Mouse (Mus musculus): ENCODE measurements around the gene Usp49.
"Not testable (repeated sequence)": the region's sequence is repeated elsewhere in the genome, so short reads cannot be mapped to it uniquely, and the experiment has no call there.

Usp49 gene

DNA sequence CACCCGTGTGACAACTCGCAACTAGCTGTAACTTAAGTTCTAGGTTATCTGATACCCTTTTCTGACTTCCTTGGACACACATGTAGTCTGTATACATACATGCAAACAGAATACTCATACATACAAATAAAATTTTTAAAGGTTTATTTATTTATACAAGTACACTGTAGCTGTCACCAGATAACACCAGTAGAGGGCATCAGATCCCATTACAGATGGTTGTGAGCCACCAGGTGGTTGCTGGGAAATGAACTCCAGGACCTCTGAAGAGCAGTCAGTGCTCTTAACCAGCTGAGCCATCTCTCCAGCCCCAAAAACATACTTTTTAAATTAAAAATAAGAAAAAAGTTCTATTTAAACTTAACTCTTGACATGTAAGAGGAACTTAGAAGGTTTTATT is 12.5 kb downstream of the Usp49 start:
- in situ Hi-C loops (cut with MseI, MboI), result loop anchor here in 1 of 2 experiments (5.0 kb wide), 1 partner anchor 34 kb away; no protein-coding TSS in a partner anchor

DNA sequence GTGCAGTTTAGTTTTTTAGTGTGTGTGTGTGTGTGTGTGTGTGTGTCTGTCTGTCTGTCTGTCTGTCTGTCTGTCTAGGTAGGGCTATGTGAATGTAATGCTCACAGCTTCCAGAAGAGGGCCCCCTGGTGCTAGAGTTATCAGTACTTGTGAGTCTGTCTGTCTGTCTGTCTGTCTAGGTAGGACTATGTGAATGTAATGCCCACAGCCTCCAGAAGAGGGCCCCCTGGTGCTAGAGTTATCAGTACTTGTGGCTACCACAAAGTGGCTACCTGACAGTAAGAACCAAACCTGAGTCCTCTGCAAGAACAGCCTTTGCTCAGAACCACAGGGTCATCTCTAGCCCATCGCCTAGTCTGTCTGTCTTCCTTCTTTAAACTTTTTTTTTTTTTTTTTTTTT is 16.2 kb downstream of the Usp49 start:
- in situ Hi-C loops (cut with MseI, MboI), result no loop called here

DNA sequence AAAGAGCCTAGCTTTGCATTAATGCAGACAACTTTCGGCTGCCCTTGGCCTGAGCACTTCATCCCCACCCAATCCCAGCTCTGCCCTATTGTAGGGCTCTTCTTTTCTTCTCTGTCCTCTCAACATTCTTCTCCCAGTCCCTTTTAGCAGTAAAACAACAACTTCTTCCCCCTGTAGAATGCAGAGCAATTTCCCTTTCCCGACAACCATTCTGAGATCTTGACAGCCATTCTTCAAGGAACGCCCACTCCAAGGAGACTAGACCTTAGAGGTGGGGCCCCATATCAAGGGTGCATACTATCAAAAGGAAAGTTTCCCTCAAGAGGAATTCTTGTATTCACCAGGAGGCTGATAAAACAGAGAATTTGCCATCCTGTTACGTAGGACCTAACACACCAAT is 18.5 kb downstream of the Usp49 start:
- in situ Hi-C loops (cut with MseI, MboI), result no loop called here

DNA sequence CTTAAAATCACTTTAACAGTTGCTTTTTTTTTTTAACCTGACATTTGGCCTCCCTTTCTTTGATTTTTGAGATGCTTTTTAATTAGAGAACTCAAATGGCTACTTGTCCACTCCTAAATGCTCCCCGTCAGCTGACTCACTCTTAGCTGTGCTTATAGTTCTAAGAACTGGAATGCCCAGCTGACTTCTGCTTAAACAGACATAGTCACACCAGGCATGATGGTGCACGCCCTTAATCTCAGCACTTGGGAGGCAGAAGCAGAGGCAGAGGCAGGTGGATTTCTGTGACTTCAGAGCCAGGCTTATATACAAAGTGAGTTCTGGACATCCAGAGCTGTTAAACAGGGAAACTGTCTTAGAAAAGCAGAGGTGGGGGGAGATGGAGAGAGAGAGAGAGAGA is 21.5 kb downstream of the Usp49 start:
- in situ Hi-C loops (cut with MseI, MboI), result no loop called here

DNA sequence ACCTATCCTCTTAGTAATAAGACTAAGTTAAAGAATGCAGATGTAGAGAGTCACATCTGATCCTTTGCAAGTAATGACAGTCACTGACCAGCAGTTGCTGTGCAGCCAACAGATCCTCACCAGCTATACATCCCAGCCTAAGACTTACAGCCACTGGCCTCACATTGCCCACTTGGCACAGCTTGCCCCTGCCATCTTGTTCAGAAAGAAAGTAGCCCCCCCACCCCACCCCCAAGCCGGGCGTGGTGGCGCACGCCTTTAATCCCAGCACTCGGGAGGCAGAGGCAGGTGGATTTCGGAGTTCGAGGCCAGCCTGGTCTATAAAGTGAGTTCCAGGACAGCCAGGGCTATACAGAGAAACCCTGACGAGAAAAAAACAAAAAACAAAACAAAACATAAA is 23.9 kb downstream of the Usp49 start:
- in situ Hi-C loops (cut with MseI, MboI), result not testable (repeated sequence)

DNA sequence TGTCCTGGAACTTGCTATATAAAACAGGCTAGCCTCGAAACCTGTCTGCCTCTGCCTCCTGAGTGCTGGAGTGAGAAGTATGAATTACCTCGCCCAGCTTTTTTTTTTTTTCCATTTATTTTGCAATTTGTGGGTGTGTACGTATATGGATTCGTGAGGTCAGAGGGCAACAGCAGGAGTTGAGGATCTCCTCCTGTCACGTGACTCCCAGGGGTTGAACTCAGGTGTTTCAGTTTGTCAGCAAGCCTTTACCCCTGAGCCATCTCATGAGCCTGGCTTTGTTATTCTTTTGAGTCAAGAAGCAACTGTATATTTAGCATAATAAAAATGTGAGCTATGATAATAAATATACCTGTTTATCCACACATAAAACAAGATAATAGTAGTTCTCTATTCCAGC is 25.2 kb downstream of the Usp49 start:
- in situ Hi-C loops (cut with MseI, MboI), result no loop called here

DNA sequence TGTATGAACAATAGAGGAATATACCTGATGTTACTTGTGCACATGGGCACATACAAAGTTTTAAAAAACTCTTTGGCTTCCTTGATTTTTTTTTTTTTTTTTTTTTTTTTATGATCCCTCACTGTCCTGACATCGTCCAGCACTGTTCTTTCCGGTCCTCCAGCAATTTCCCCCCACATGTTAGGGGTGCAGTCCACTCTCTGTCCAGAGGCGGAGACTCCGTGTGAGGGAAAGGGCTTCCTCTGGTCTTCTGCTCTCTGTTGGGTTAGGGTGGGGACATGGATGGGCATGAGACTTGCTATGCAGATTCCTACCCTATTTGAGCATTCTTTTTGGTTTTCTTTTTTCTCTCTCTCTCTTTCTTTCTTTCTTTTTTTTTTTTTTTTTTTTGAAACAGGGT is 27.4 kb downstream of the Usp49 start:
- in situ Hi-C loops (cut with MseI, MboI), result no loop called here

DNA sequence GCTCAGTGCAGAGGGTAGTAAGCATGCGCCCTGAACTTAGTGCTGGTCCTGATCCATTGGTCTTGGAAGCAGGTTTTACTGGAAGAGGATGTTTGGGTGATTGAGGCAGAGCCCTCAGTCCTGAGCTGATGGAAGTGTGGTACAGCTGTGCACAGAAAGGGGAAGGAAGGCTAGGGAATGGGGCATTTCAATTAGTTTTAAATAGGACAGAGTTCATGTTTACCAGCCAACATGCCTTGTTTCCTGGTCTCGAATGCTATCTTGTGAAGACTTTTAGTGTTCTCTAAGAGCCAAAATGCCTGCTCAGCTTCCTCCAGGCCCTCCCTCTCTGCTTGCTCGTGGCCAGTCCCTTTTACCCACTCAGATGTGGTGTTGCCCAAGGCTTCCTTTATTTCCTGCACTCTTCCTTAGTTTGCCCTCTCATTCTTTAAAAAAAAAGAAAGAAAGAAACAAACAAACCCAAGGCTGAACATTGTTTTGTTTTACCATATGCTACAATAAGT is 28.3 kb downstream of the Usp49 start:
- in situ Hi-C loops (cut with MseI, MboI), result no loop called here

DNA sequence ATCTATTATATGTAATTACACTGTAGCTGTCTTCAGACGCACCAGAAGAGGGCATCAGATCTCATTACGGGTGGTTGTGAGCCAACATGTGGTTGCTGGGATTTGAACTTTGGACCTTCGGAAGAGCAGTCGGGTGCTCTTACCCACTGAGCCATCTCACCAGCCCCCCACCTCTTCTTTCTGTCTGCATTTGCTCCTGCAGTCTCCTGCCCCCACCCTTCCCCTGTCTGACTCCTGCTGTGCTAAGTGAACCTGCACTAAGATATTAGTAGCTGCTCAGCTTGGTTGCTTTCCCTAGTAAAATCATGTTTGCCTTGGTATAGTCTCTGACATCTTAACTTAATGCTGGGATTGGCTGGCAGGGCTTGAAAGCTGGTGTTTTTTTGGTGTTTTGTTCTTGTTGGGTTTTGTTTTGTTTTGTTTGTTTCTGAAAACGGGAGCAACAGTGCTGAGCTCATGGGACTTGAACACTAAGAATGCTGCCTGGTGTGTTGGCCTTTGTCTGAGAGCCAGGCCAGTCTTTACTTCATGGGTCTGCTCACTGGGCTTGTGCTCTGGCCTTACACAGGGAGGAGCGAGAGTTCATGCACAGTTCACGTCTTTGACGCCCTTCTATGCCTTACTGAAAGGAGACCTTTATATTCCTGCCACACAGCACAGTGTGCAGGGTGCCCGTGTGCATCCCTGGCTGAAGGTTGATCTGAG is 32.7 kb downstream of the Usp49 start:
- in situ Hi-C loops (cut with MseI, MboI), result no loop called here

DNA sequence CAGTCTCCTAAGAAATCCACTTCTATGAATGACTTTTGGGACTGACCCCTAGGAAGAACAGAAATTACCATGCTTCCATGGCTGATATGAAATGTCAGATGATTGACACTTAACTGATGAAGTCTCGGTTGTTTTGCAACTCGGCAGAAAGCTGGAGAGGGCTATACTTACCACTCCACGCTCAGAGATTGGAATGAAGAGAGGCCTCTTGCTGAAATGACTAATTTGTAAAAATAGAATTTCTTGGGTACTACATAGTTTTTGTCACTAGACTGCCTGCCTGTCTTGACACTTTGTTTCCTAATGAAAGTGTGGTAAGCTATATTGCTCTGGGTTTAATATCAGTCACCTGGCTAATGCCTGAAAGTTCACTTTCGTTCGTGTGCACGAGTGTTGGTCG is 34.0 kb downstream of the Usp49 start:
- in situ Hi-C loops (cut with MseI, MboI), result no loop called here

DNA sequence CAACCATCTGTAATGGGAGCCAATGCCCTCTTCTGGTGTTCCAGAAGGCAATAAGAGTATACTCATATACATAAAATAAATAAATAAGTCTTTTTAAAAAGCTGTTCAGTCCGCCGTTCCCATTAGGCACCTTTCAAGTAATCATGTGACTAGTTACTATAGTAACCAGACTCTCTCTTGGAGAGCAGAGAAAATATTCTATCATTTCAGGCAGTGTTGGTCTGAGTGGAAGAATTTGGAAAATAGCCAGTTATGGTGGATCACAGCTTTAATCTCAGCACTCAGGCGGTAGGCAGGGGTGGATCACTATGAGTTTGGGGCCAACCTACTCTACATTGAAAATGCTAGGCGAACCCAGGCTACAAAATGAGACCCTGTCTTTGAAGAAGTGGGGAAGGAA is 38.7 kb downstream of the Usp49 start:
- in situ Hi-C loops (cut with MseI, MboI), result no loop called here

DNA sequence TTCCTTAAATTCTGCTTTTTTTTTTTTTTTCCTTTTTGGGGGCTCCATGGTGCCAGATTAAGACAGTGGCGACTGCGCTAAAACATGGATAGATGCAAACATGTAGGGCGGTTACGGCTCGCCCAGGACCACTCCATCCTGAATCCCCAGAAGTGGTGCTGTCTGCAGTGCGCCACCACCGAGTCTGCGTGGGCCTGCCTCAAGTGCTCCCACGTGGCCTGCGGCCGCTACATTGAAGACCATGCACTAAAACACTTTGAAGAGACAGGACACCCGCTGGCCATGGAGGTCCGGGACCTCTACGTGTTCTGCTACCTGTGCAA is 41.5 kb downstream of the Usp49 start:
- in situ Hi-C loops (cut with MseI, MboI), result no loop called here

DNA sequence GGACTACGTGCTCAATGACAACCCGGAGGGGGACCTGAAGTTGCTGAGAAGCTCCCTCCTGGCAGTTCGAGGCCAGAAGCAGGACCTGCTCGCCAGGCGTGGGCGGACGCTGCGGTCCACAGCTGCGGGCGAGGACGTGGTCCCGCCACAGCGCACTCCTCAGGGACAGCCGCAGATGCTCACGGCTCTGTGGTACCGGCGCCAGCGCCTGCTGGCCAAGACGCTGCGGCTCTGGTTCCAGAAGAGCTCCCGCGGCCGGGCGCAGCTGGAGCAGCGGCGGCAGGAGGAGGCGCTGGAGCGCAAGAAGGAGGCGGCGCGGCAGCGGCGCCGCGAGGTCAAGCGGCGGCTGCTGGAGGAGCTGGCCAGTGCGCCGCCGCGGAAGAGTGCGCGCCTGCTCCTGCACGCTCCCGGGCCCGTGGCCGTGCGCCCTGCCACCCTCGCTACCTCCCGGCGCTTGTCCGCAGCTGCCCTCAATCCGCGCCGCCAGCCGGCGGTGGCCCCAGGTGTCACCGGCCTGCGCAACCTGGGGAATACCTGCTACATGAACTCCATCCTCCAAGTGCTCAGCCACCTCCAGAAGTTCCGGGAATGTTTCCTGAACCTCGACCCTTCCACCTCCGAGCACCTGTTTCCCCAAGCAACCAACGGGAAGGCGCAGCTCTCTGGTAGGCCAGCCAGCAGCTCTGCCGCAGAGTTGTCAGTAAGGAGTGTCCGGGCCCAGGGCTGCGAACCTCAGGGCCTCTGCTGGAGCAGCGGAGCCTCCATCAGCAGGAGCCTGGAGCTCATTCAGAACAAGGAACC is 42.0 kb downstream of the Usp49 start:
- in situ Hi-C loops (cut with MseI, MboI), result no loop called here

DNA sequence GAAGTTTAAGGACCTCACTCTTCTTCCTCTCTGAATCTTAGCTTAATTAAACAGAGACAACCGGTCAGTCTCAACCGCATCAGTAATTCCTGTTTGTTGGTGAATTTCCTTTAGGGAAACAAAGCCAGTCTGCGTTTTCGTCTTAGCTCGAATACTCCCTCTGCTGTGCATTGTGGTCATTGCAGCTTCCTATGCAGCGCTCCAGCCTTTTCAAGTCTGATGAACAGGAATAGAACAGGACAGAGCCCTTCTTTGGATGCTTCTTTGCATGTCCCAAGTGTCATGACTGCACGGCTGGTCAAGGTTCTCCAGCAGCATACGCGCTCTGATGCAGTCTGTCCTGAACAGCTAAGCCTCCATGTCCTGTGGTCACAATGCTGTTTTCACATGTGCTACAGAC is 46.1 kb downstream of the Usp49 start:
- in situ Hi-C loops (cut with MseI, MboI), result loop anchor here in 1 of 2 experiments (5.0 kb wide), 1 partner anchor 34 kb away; no protein-coding TSS in a partner anchor

DNA sequence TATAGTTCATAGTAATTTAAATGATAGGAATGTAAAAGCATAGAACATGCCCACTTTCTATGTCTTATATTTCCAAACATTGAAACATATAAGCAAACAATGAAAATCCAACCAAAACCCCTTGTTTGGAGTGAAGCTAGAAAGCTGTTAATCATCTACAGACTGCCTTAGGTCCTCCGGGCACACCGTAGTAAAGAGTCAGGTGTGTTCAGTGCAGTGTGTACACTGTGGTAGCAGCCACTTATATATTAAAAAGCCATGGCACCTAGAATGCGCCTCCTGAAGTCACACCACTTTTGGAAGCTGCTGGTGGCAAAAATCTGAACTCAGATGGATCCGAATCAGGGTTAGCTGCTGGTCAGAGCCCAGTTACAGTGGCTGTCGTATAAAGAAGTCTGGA is 47.7 kb downstream of the Usp49 start:
- in situ Hi-C loops (cut with MseI, MboI), result loop anchor here in 1 of 2 experiments (5.0 kb wide), 1 partner anchor 36 kb away; no protein-coding TSS in a partner anchor

DNA sequence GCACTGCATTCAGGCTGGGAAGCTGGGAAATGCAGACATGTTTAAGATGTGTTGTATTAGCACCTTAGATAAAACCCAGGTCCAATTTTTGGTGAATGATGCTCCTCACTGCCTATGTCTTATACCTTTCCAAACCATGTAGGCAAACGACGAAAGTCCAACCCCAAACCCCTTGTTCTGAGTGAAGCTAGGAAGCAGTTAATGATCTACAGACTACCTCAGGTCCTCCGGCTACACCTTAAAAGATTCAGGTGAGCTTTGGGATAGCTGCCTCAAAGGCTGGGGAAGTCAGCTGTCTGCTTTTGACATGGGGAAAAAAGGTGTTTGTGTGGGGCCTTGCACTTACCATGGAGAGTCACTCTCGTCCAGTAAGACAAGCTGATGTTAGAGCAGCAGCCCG is 48.2 kb downstream of the Usp49 start:
- in situ Hi-C loops (cut with MseI, MboI), result loop anchor here in 1 of 2 experiments (5.0 kb wide), 1 partner anchor 36 kb away; no protein-coding TSS in a partner anchor

DNA sequence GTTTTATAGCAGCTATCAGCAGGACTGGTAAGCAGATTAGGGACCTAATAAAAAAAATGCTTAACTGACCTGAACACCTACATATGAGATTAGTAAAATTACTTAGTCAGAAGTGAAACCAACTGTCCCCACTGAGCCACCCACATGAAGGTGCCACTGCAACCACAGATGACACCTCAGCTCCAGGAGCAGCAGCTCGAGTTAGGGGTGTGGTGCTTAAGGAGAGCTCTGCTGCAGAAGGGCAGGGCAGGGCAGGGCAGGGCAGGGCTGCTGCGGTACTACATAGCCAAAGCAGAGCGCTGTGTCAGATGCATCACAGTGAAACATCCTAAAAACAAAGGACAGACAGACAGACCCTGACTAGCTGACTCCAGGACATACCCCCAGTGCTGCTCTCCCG is 52.3 kb downstream of the Usp49 start:
- in situ Hi-C loops (cut with MseI, MboI), result no loop called here

DNA sequence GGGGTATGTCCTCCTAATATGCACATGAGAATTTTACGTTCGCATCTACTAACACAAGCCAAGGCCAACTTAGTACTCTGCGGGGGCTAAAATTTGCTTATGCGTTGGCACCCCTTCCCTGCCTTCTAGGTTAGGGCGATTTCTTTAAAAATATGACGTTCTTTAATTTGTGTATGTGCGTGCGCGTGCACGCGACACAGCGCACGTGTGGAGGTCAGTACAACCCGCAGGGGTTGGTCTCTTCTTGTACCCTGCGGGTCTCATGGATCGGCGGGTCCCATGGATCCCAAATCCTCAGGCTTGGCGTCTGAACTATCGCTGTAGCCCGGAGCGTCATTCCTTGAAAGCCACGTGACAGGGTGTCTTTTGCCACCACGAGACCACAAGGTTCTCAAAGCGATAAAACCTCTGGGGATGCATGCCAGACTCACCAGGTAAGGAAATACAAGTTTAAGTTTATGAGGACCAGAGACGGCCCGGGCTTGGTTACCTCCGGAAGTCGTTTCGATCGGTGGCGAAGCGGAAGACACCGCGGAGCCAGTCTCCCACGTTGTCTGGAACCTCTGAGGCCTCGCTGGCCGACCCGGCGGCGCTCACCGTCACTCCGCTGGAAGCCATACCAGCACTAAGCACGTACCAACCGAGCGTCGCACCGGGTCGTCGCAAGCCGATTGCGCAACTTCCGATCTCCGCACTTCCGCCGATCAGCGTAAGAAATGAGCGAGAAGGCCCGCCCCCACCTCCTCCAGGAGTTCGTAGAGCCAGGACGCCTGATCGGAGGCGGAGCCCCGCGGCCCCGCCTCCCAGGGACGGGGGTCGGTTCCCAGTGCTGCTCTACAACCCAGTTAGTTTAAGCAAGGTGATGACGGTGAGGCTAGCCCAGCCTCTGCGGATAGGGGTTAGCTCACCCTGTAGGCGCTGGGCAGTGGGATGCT is 57.2 kb downstream of the Usp49 start:
- in situ Hi-C loops (cut with MseI, MboI), result no loop called here

DNA sequence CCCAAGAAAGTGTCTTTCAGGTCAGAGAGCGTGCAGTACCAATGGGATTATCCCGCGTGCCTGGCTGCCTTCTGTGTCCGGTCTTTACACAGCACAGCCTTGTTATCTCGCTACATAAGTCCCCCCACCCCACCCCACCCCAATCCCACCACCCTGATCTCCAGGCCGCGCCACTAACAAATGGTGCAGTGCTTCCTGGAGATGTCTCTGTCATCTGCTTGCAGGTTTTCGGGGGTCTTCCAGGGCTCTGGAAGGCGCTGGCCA is 57.8 kb downstream of the Usp49 start, which contains the start of gene Tomm6:
Tomm6 (minus strand) TSS at position 43 of the 264 bp plus-strand sequence.
- in situ Hi-C loops (cut with MseI, MboI), result no loop called here

DNA sequence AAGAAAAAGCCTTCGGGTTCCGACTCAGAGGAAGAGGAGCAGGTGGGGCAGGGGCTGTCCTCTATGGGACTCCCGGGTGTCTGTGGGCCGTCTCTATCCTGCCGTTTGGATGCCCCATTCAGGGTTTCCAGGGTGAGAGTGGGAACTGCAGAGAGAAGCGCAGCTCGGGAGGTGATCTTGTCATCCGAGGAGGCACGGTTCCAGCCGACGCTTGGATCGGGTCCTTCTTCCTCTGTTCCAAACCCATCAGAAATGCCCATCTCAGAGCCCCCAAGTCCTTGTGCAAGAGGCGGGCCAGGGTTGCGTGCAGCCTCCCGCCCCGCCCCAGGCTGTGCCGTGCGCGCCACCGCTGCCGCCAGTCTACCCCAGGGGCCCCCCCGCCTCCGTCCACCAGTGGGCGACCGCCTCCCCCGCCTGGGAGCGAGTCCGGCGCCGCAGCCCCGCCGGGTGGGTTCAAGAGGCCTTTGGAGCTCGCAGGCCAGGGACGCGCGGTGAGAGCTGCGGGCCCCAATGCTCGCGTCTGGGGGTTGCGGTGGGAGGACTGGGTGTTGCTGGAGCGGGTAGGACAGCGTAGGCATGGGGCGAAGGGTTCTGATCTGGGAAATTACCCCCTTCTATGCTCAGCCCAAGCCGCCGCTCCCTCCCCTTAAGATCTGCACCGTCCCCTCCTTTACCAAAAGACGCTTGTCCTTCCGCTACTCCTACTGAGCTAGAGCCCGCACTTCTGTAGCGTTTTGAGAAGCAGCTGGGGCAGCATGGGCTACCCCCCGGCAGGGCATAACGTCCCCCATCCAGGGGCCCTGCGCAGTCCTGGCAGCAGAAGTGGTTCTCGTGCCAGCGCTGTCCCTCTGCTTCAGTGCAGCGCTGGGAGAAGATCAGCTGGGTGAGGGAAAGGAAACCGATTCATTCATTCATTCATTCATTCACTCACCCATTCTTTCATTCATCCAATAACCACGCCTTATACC is 58.4 kb downstream of the Usp49 start, which contains the start of gene Frs3:
Frs3 (plus strand) TSS at position 423 of the 968 bp plus-strand sequence.
- in situ Hi-C loops (cut with MseI, MboI), result no loop called here

DNA sequence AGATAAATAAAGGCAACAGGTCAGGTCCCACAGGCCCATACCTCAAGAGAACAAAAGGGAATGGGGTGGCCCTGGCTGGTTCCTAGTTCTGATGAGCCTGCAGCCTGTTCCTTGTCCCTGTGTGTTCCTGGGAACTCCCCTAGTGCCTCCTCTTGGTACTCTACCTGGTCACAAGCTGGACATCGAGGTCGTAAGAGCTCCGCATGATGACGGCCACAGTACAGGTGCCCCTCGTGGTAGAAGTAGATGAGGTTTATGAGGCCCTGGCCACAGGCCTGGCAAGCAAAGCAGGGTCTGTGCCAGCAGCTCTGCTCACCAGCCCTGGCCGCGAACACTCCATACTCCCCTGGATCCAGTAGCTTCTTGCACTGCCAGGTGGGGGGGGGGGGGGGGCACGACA is 59.4 kb downstream of the Usp49 start:
- in situ Hi-C loops (cut with MseI, MboI), result no loop called here

All from mouse trophoblast stem cell (cell line).